Mouse (Mus musculus) stomach, embryonic 14.5 days (tissue): ENCODE measurements around the gene Yars. TPM values are rescaled to one million over a fixed set of nuclear protein-coding genes. Genes with fewer than 3 reads are reported as not detected.

Experiments used
- ATAC-seq: fragments of 200-750 bp; cut with Nextera tagmentation; 2 replicates; pipeline ENCODE4 v1.8.0; 2017; ENCODE audit warnings: low read depth, moderate TSS enrichment; ENCODE audit not compliant: insufficient number of reproducible peaks, insufficient read depth, low FRiP score
- H3K27ac ChIP-seq: fragments of 300-500 bp; sonication (generic); 2 replicates; pipeline ENCODE4 v1.5.1; 2014; ENCODE audit warnings: mild to moderate bottlenecking, low read length, moderate library complexity, mixed read lengths
- H3K27me3 ChIP-seq: fragments of 300-500 bp; sonication (generic); 2 replicates; pipeline ENCODE4 v1.6.1; 2014; ENCODE audit warnings: low read length, control low read depth, mixed read lengths; ENCODE audit not compliant: control insufficient read depth, insufficient read depth
- H3K36me3 ChIP-seq: fragments of 300-500 bp; sonication (generic); 2 replicates; pipeline ENCODE4 v1.6.1; 2014; ENCODE audit warnings: mild to moderate bottlenecking, control low read depth, low read length, moderate library complexity, mixed read lengths; ENCODE audit not compliant: control insufficient read depth, insufficient read depth
- H3K4me1 ChIP-seq: fragments of 300-500 bp; sonication (generic); 2 replicates; pipeline ENCODE4 v1.6.1; 2014; ENCODE audit warnings: low read length, control low read depth, mixed read lengths; ENCODE audit not compliant: control insufficient read depth, insufficient read depth
- H3K4me2 ChIP-seq: fragments of 300-500 bp; sonication (generic); replicated peaks from 2 replicates; pipeline ENCODE4 v1.6.1; 2014; ENCODE audit warnings: low read depth, low read length, control low read depth
- H3K4me3 ChIP-seq: fragments of 300-500 bp; sonication (generic); 2 replicates; pipeline ENCODE4 v1.5.1; 2014; ENCODE audit warnings: low read depth, low read length, control low read depth
- H3K9ac ChIP-seq: fragments of 300-500 bp; sonication (generic); replicated peaks from 2 replicates; pipeline ENCODE4 v1.6.1; 2014; ENCODE audit warnings: low read depth, mild to moderate bottlenecking, control low read depth, low read length, moderate library complexity, mixed read lengths
- H3K9me3 ChIP-seq: fragments of 300-500 bp; sonication (generic); 2 replicates; pipeline ENCODE4 v1.6.1; 2016; ENCODE audit warnings: low read depth, low read length, control low read depth; ENCODE audit not compliant: control insufficient read depth
- WGBS: fragments of 180-500 bp; shearing (Covaris S2); extraction: QIAGEN DNeasy Blood & Tissue Kit; methylation state at CpG from one replicate; pipeline ENCODE4 v1.1.7; 2014; 5-methylcytosine and 5-hydroxymethylcytosine counted together
- polyA plus RNA-seq: library from polyadenylated mRNA; unstranded; fragments of >200 nt; fragmentation: Nextera tagmentation; extraction: Ambion mirVana; gene quantifications from 2 replicates; pipeline ENCODE4 v1.2.1, GENCODE M21; 2014

The Yars gene
- polyA plus RNA-seq, 1 experiment from 2014 or later: 81.6 TPM

DNA sequence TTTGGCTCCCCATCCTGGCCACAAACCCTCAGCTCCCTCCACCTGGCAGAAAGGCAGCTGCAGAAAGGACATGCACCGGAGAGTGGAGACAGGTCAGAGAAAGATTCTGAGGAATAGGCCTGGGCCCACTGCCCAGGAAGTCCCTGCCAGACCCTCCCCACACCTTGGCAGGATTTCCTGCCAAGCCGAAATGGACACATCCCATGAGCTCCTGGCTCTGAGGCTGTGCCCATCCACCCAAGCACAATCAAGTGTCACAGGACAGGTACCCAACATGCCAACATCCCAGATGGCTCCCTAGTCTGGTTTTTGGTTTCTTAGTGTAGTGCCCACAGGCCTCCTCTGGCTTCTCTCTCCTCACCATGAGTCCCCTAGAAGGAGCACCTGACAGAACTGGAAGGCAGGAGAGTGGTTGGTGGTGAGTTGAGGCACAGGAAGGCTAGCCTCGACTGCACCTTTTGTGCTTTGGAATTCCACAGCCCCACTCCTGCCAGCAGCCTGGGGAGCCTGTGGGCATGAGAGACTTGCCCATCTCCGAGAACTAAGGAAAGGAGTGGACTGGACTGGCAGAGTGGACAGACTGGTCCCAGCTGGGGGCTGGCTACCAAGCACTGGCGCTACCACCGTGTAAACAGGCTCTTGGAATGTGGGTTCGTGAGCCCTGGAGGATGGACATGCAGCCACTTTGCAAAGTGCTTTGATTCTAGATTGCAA is 31.0 kb downstream of the Yars start:
- H3K4me2 ChIP-seq: no peak overlapping the region
- H3K4me1 ChIP-seq: 0 out of 2 replicates have a peak, but pooled peaks cover 5% of the 10 kb centered on the region
- H3K9me3 ChIP-seq: no peaks in the 10 kb centered on the region
- H3K36me3 ChIP-seq: peaks cover 77% of the 10 kb centered on the region
- H3K9ac ChIP-seq: no peak overlapping the region
- no peak overlapping the region for H3K4me3 ChIP-seq
- WGBS: 59% methylated on average over 7 of the region's 7 CpGs
- H3K27me3 ChIP-seq: no peaks in the 10 kb centered on the region
- ATAC-seq: no peak
- H3K27ac ChIP-seq: no peak overlapping the region

DNA sequence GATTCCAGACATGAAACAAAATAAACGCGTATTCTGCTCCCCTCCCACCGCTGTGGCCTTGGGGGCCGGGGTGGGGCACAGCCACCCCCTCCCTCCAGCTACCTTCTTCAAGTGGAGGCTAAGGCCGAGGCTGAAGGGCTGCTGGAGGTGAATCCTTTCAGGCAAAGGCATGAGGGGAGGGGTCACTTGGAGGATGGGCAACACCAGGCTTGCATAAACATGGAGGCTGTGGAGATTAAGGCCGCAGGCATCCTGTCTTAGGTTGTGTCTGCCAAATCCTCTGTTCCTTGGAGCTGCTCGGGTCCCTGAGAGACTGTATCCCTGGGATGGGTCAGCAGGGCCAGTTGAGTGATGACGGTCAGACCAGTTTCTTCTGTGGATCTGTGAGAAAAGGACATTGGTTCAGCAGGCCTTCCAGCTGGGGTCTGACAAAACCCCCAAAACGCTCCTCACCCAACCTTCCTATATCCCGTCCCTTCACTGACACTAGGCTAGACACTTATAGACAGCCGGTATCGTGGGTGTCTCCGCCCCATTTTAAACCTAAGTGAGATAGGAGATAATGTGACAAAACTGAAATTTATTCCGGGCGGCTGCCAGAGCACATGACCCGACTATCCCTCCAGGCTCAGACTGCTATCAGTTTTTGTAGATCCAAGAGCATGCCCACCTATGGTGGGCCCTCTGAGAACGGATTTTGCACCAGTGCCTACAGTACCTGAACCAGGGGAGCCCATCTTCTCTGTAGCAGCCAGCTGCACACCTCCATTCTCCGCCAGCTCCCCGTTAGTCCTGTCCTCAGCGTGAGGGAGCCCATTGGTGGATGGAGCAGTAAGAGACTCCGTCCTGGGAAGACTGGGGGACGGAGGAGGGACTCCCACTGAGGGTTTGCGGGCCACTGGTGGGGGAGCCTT is 31.8 kb downstream of the Yars start:
- ATAC-seq: no peak
- no peak overlapping the region for H3K27ac ChIP-seq
- no peak overlapping the region for H3K4me2 ChIP-seq
- 70% methylated on average over 23 of the region's 23 CpGs for WGBS
- H3K4me3 ChIP-seq: no peak overlapping the region
- H3K9ac ChIP-seq: no peak overlapping the region
- no peaks in the 10 kb centered on the region for H3K9me3 ChIP-seq
- peaks cover 9% of the 10 kb centered on the region for H3K4me1 ChIP-seq
- H3K36me3 ChIP-seq: peaks cover 75% of the 10 kb centered on the region
- H3K27me3 ChIP-seq: no peaks in the 10 kb centered on the region

DNA sequence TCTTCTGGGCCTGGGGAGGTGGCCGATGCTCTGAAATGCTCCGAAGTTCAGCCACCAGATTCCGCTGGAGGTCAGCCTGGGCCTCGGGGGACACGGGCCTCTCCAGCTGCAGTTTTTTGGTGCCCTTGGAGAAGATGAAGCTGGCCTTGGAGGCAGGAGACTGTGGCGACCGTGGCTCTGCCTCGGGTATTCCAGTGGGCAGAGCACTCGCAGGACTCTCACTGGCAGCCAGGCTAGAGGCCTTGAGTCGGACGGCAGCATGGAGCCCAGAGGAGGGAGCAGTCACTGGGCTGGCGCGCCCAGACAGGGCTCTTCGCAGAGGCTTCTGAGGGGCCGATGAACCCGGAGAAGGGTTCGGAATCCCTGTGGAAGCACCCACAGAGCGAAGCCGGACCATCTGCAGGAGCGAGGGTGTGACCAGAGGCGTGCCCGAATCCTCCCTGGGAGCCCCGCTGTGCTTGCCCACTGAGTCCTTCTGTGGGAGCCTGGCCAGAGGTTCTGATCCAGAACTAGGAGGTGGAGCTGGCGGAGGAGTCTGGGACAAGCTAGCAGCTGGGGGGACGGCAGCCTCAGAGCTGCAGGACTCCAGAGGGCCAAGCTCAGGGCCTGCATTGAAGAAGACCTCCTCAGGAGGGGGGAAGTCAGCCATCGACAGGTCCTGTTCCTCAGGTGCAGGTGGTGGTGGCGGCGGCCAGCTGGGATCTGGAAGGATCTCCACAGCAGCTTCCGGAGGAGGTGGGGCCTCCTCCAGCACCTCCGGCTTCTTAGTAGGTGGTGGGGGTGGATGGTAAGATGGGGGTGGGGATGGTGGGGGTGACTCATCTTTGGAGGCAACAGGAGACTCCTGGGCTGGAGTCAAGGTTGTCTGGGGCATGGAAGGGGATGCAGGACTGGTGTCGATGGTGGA is 32.7 kb downstream of the Yars start:
- no peak overlapping the region for H3K27ac ChIP-seq
- no peaks in the 10 kb centered on the region for H3K27me3 ChIP-seq
- peaks cover 18% of the 10 kb centered on the region for H3K4me1 ChIP-seq
- H3K4me2 ChIP-seq: no peak overlapping the region
- 75% methylated on average over 29 of the region's 31 CpGs for WGBS
- H3K9ac ChIP-seq: no peak overlapping the region
- H3K36me3 ChIP-seq: peaks cover 66% of the 10 kb centered on the region
- H3K9me3 ChIP-seq: no peaks in the 10 kb centered on the region
- ATAC-seq: no peak
- H3K4me3 ChIP-seq: no peak overlapping the region

DNA sequence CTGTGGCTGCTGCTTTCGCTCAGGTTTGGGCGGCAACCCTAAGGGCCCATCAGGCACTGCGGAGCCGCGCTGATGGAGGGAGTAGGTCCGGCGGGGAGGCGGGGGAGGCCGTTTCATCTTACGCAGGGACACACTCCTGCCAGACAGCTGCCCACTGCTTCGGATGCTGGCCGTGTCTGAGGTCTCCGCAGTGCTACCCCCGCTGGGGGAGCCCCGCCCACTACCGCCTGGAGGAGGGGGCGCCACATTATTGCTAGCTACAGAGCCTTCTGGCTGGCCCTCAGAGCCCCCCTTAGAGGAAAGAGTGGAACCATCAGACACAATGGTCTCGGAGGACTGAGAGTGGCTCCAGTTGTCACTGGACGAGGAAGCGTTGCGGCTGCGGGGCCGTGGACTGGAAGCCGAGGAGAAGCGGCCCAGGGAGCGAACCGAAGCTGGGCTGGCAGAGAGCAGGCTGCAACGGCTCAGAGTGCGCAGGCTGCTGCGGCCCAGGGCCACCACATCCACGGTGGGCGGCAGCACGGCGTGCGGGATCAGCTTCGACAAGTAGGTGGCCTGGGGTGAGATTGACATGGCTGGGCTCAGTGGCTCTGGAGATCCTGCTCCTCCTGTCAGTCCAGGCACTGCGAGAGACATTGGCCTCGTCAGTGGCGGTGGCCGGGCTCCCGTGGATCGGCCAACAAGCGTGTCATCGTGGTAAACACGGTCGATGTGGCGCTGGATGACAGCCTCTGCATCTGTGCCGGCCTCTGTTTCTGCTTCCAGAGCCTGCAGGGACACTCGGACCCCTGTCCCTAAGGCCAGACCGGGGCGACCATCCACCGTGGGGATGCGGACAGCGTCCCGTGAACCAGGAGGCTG is 34.1 kb downstream of the Yars start:
- Histone ChIP-seq H3K27ac (no peak overlapping the region), H3K9me3 (no peaks in the 10 kb centered on the region), H3K4me3 (peak overlapping the region; percentile 15), H3K4me1 (peaks cover 28% of the 10 kb centered on the region), H3K4me2 (peak overlapping the region; percentile 37), H3K27me3 (no peaks in the 10 kb centered on the region), H3K36me3 (peaks cover 54% of the 10 kb centered on the region), H3K9ac (no peak overlapping the region)
- WGBS: 45% methylated on average over 55 of the region's 55 CpGs
- ATAC-seq: peak; percentile 25; the same call in 1 of the 2 replicates

DNA sequence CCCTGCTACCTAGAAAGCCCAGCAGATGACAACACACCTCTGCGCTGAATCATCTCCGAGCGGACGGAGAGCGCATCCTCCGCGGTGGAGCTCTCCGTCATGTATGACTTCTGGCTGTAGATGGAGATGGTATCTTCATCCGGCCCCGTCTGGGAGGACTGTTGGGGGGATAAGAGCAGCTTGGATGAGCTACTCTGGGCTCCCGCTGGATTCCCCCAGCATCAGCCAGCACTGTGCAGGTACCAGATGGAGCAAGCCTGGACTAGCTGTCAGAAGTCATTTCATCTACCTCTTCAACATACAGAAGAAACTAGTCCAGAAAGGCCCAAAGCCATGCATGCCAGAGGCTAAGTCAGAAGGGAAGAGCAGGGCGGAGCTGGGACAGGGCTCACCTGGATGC is 35.8 kb downstream of the Yars start:
- WGBS: 95% methylated on average over 12 of the region's 12 CpGs
- H3K4me1 ChIP-seq: peaks cover 28% of the 10 kb centered on the region
- no peak for ATAC-seq
- H3K9me3 ChIP-seq: no peaks in the 10 kb centered on the region
- H3K4me3 ChIP-seq: no peak overlapping the region
- H3K36me3 ChIP-seq: peaks cover 42% of the 10 kb centered on the region
- H3K27ac ChIP-seq: no peak overlapping the region
- H3K4me2 ChIP-seq: no peak overlapping the region
- H3K9ac ChIP-seq: no peak overlapping the region
- H3K27me3 ChIP-seq: no peaks in the 10 kb centered on the region

DNA sequence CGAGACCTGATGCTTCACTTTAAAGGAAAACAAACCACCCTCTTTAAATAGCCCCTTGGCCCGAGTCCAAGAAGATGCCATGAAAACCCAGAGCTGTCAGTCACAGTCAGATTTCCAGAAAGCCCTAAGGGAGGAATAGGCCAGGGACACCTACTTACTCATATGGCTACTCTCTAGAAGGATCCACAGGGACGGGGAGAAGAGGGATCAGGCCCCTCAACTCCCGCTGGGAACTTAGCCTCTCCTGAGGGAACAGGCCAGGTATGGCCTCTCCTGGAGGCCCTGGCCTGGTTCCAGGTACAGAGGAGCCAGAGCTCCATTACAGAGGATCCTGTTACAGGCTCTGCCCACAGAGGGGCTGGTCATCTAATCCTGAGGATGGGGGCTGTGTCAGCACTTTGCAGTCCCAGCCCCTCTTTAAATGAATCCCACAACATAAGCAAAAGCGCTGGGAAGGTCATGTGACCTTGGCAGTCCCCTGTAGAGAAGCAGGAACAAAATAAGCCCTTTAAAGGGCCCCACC is 36.9 kb downstream of the Yars start:
- Histone ChIP-seq H3K4me2 (peak overlapping the region; percentile 32), H3K4me3 (no peak overlapping the region), H3K36me3 (peaks cover 35% of the 10 kb centered on the region), H3K9me3 (no peaks in the 10 kb centered on the region), H3K4me1 (peaks cover 31% of the 10 kb centered on the region), H3K9ac (no peak overlapping the region), H3K27ac (no peak overlapping the region), H3K27me3 (no peaks in the 10 kb centered on the region)
- no peak for ATAC-seq
- 17% methylated on average over 5 of the region's 5 CpGs for WGBS

DNA sequence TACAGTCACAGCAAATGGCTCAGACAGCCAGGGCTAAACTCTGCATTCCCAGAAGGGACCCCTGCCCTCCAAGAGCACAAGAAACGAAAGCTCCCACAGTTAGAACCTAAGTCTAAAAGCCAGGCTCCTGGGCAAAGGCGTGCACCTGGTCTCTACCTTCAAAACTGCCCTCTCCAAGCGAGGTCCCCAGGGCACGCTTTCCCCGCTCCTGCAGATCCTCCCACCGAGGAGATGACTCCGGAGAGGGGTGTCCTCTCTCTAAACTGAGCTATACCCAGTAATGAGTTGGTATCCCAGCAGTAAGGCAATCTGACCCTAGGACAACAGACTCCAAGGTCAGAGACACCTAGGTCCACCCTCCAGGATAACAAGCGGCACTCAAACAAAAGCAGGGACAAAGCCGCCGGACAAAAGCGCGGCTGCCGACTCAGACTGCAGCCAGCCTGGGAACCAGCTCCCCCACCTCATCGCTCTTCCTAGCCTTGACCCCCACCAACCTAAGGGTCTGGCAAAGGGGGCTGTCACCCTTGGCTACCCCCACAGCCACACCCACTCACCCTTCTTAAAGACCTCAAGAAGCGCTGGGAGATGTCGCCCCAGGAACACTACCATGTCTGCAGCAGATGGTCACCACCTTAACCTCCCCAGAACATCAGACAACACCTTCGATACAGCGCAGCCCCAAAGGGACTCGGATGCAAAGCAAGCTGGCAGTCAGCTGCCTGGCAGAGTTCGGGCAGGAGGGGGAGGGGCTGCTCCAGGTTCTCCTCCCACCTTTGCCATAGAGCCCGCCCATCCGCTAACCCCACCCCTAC is 37.8 kb downstream of the Yars start:
- H3K27ac ChIP-seq: no peak overlapping the region
- ATAC-seq: no peak
- no peaks in the 10 kb centered on the region for H3K27me3 ChIP-seq
- H3K36me3 ChIP-seq: peaks cover 26% of the 10 kb centered on the region
- H3K4me1 ChIP-seq: peaks cover 38% of the 10 kb centered on the region
- H3K4me3 ChIP-seq: no peak overlapping the region; the same call in 1 of the 2 replicates
- 18% methylated on average over 22 of the region's 22 CpGs for WGBS
- no peaks in the 10 kb centered on the region for H3K9me3 ChIP-seq
- no peak overlapping the region for H3K9ac ChIP-seq
- H3K4me2 ChIP-seq: peak overlapping the region; percentile 32
